Mouse (Mus musculus): ENCODE data around the gene Nlrp9b. TPM values are rescaled to one million over a fixed set of nuclear protein-coding genes. Genes with fewer than 3 reads are reported as not detected.
"Not testable (repeated sequence)": the region's sequence is repeated elsewhere in the genome, so short reads cannot be mapped to it uniquely, and the experiment has no call there.

Gene Nlrp9b
- total RNA-seq, 2 experiments from 2014 or later = not detected

DNA sequence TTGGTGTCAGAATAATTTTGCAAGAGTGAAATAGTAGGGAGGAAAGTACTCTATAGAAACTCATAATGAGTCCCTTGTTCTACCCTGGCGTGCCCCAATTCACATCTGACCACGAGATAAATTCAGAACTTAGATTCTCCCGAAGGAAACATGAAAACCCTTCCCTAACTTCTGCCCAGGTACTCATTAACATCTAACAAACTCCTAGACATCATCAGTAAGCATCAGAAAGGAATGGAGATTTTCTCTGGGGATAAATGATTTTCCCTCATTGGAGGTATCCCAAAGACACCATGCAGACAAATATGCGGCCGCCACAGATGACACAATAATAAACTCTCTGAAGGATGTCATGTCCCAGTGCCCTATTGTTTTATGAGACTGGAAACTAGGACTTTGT lies 108.1 kb downstream of the Nlrp9b start, which contains the start of gene Vmn1r91:
Vmn1r91 (plus strand) TSS at position 301 of the 400 bp plus-strand sequence.
- intact Hi-C loops (cut with DNase I); DNase-seq: not testable (repeated sequence)

GRCm38 (mm10) chr7:20122479-20122878 lies 131.2 kb downstream of the Nlrp9b start, which contains the start of gene Gm16442:
TSS of gene Gm16442 (minus strand) at chr7:20122579.
- DNase-seq; intact Hi-C loops (cut with DNase I): not testable (repeated sequence)

Other genes with a start within 250 kb of the Nlrp9b start
- gene Nectin2, start 241.0 kb upstream of the Nlrp9b start, total RNA-seq (2021) = 10 to 100 TPM; 33.2 to 41.7 TPM
- 100 to 1,000 TPM; 210 to 232 TPM for gene Bcam, start 220.4 kb upstream of the Nlrp9b start, total RNA-seq (2021)
- gene Cblc, start 194.7 kb upstream of the Nlrp9b start, total RNA-seq (2021) = under 1 TPM; 0.75 to 0.81 TPM
- gene Bcl3, start 168.7 kb upstream of the Nlrp9b start, total RNA-seq (2021) = 1 to 10 TPM; 3.5 TPM
- gene Gm19345, start 139.5 kb upstream of the Nlrp9b start, total RNA-seq (2021) = not detected
- gene Ceacam16, start 130.2 kb upstream of the Nlrp9b start, total RNA-seq (2021) = under 1 TPM in 1 of 2 experiments, not detected in 1; 0.69 TPM
- gene Ceacam19, start 103.5 kb upstream of the Nlrp9b start, total RNA-seq (2021) = not detected
- 10 to 100 TPM; 19.8 to 25.0 TPM for gene Pvr, start 70.3 kb upstream of the Nlrp9b start, total RNA-seq (2021)
- 1 to 10 TPM; 1.4 TPM for gene Igsf23, start 40.7 kb upstream of the Nlrp9b start, total RNA-seq (2021)
- gene Ceacam20, start 26.1 kb upstream of the Nlrp9b start, total RNA-seq (2021) = not detected
- not detected for gene Vmn1r91, start 108.2 kb downstream of the Nlrp9b start, total RNA-seq (2021)
- not detected for gene Gm16442, start 131.1 kb downstream of the Nlrp9b start, total RNA-seq (2021)
- not detected for gene Vmn1r93, start 147.6 kb downstream of the Nlrp9b start, total RNA-seq (2021)
- gene Vmn1r94, start 176.9 kb downstream of the Nlrp9b start, total RNA-seq (2021) = not detected
- gene Vmn1r95, start 202.2 kb downstream of the Nlrp9b start, total RNA-seq (2021) = not detected
- not detected for gene Gm6164, start 214.1 kb downstream of the Nlrp9b start, total RNA-seq (2021)
- gene Gm4498, start 242.4 kb downstream of the Nlrp9b start, total RNA-seq (2021) = not detected